Mouse (Mus musculus) midbrain, embryonic 11.5 days (tissue): ENCODE results near the gene Gm527. TPM values are rescaled to one million over a fixed set of nuclear protein-coding genes. Genes with fewer than 3 reads are reported as not detected.

ENCODE experiments used
- ATAC-seq: fragments of 200-750 bp; cut with Nextera tagmentation; 2 replicates; pipeline ENCODE4 v1.8.0; 2017; ENCODE audit warnings: moderate TSS enrichment, moderate library complexity; ENCODE audit not compliant: low FRiP score
- DNase-seq: peaks from one replicate; pipeline ENCODE4 v3.0.0; 2015; ENCODE audit warnings: low spot score; ENCODE audit errors: missing footprints
- H3K27ac ChIP-seq: fragments of 300-500 bp; sonication (generic); 2 replicates; pipeline ENCODE4 v1.5.1; 2014; ENCODE audit warnings: low read depth, low read length
- H3K27me3 ChIP-seq: fragments of 300-500 bp; sonication (generic); 2 replicates; pipeline ENCODE4 v1.6.1; 2014; ENCODE audit warnings: mild to moderate bottlenecking, low read length, moderate library complexity, mixed read lengths; ENCODE audit not compliant: control insufficient read depth, insufficient read depth
- H3K36me3 ChIP-seq: fragments of 300-500 bp; sonication (generic); 2 replicates; pipeline ENCODE4 v1.6.1; 2014; ENCODE audit warnings: mild to moderate bottlenecking, low read length, moderate library complexity, mixed read lengths; ENCODE audit not compliant: control insufficient read depth, insufficient read depth
- H3K4me1 ChIP-seq: fragments of 300-500 bp; sonication (generic); 2 replicates; pipeline ENCODE4 v1.6.1; 2014; ENCODE audit warnings: low read length; ENCODE audit not compliant: control insufficient read depth, insufficient read depth
- H3K4me2 ChIP-seq: fragments of 300-500 bp; sonication (generic); 2 replicates; pipeline ENCODE4 v1.6.1; 2014; ENCODE audit warnings: mild to moderate bottlenecking, moderate library complexity
- H3K4me3 ChIP-seq: fragments of 300-500 bp; sonication (generic); 2 replicates; pipeline ENCODE4 v1.5.1; 2014; ENCODE audit warnings: low read depth, low read length
- H3K9ac ChIP-seq: fragments of 300-500 bp; sonication (generic); 2 replicates; pipeline ENCODE4 v1.6.1; 2014; ENCODE audit warnings: low read length
- H3K9me3 ChIP-seq: fragments of 300-500 bp; sonication (generic); 2 replicates; pipeline ENCODE4 v1.6.1; 2016; ENCODE audit warnings: low read length; ENCODE audit not compliant: control insufficient read depth
- WGBS: fragments of 180-500 bp; shearing (Covaris S2); extraction: QIAGEN DNeasy Blood & Tissue Kit; methylation state at CpG from one replicate; pipeline ENCODE4 v1.1.7; 2014; 5-methylcytosine and 5-hydroxymethylcytosine counted together
- polyA plus RNA-seq: library from polyadenylated mRNA; unstranded; fragments of >200 nt; fragmentation: Nextera tagmentation; extraction: Ambion mirVana; gene quantifications from 2 replicates; pipeline ENCODE4 v1.2.1, GENCODE M21; 2014

The Gm527 gene
- 2.2 and 2.7 TPM in 2 replicates for polyA plus RNA-seq

DNA sequence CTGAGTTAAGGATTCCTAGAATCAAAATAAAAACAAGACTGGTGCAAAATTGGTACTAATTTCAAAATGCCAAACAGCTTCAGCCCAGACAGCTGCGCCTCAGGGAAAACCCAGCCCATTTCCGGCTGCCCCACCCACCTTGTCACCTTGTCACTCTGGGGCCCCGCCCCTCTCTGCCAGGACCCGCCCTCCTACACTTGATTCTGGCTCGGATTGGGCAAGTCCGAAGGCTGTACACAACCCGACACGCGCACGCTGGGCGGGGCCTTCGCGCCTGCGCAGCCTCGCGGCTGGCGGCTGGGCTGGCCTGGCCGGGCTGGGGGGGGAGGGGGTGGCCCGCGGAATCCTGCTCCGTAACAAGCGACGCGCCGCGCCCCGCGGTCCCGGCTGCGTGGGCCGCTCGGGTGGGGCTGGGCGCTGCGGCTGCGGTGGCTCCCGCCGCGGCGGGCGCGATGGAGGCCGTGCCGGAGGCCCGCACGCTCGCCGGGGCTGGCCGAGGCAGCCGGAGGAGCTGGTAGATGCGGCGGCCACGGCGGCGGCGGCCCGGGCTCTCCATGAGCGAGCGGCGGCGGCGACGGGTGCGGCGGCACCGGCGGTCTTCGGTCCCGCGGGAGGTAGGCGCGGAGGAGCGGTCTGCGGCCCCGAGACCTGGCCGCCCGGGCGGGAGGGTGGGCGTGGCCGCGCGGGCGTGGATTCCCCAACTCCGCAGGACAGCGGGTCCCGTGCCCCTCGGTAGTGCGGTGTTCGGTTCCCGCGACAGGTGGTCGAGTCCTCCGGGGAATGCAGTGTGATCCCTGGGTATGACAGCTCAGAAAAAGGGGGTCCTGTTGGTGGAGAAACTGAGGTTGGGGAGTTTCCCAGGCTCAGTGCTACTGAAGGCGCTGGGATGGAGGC lies at the start of gene Gm527:
TSS of gene Gm527 (plus strand) at position 329 of the 894 bp plus-strand sequence.
- ATAC-seq = peak; percentile 100
- Histone ChIP-seq H3K4me1 (no peaks in the 10 kb centered on the region), H3K4me2 (peak within 1 kb of the TSS; percentile 84), H3K9ac (peak within 1 kb of the TSS; percentile 84), H3K9me3 (no peaks in the 10 kb centered on the region), H3K27me3 (no peaks in the 10 kb centered on the region), H3K27ac (peak within 1 kb of the TSS; percentile 20; the same call in 1 of the 2 replicates), H3K4me3 (peak within 1 kb of the TSS; percentile 81), H3K36me3 (no peaks in the 10 kb centered on the region)
- under 1% methylated on average over 51 of the region's 93 CpGs for WGBS
- DNase-seq = peak; percentile 99

DNA sequence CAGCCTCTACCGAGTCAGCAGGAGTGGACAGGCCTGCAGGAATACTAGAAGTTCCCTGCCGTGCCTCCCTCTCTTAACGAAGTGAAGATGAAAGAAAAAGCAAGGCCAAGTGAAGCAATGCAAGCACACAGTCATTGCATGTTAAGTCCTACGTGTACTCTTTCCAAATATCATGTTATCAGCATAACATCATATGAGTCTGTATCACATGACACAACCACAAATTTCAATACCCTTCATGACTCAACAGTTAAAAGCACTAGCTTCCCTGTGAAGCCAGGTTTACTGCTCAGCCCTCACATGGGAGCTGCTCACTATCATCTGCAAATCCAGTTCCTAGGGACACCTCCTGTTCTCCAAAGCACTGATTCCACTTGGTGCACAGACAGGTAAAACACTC lies 46.6 kb upstream of the Gm527 start:
- no peak for ATAC-seq
- Histone ChIP-seq H3K27ac (no peak overlapping the region), H3K9ac (no peak overlapping the region), H3K4me1 (no peaks in the 10 kb centered on the region), H3K4me2 (no peak overlapping the region), H3K27me3 (no peaks in the 10 kb centered on the region), H3K9me3 (no peaks in the 10 kb centered on the region), H3K36me3 (no peaks in the 10 kb centered on the region), H3K4me3 (no peak overlapping the region)
- no peak for DNase-seq
- WGBS = 52% methylated on average over 4 of the region's 4 CpGs

DNA sequence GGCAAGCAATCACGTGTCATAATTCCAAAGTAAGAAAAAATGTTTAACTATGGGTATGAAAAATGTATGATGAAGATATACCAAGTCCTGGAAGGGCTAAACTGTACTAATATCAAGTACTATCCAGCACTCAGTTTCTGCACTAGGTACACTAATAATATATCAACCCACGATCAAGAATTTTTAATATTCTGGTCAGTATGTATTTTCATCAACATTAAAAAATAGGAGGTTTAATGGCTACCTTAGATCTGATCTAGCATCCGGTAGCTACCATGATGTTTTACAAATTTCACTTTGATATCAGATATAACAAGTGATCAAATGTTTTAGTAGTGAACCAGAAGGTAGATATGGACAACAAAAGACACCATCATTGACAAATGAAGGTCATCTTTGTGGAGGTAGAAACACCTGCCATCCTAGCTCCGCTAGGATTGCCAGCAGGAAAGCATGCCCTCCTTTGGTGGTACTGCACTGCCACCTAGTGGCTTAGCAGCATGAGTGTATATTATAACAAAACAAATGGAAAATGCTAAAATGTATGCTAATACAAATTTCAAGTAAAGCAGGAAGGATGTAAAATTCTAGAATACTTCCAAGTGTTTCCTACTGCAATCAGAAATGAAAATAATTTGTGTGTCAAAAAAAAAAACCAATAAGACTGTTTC lies 20.5 kb upstream of the Gm527 start:
- H3K27ac ChIP-seq = no peak overlapping the region
- no peaks in the 10 kb centered on the region for H3K36me3 ChIP-seq
- H3K4me3 ChIP-seq = no peak overlapping the region
- ATAC-seq = peak; percentile 74; the same call in 1 of the 2 replicates
- H3K27me3 ChIP-seq = no peaks in the 10 kb centered on the region
- H3K9me3 ChIP-seq = no peaks in the 10 kb centered on the region
- peak; percentile 88 for DNase-seq
- no peaks in the 10 kb centered on the region for H3K4me1 ChIP-seq
- H3K9ac ChIP-seq = no peak overlapping the region
- H3K4me2 ChIP-seq = no peak overlapping the region
- 50% methylated on average over 4 of the region's 4 CpGs for whole genome bisulfite sequencing

DNA sequence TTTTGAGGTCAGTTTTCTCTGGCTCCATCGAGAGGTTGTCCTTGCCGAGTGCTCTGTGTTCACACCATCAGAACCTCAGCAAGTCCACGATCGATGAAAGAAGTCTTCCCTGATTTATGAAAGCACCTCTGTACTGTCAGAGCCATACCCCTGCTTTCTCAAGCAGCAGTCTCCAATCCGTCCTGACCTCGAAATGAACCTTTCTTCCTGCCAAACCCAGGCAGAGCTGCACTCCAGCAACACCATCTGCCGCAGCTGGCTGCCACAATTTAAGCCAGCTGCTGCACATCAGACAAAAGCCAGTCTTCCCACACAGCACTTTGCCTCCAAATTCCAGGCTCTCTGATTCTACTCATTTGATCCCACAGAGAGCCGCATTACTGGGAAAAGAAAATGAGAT lies 15.2 kb upstream of the Gm527 start:
- DNase-seq (peak; percentile 90), ATAC-seq (no peak)
- H3K36me3 ChIP-seq = no peaks in the 10 kb centered on the region
- no peak overlapping the region for H3K4me2 ChIP-seq
- no peak overlapping the region for H3K27ac ChIP-seq
- WGBS = 70% methylated on average over 8 of the region's 8 CpGs
- H3K9ac ChIP-seq = no peak overlapping the region
- H3K27me3 ChIP-seq = no peaks in the 10 kb centered on the region
- H3K9me3 ChIP-seq = no peaks in the 10 kb centered on the region
- H3K4me3 ChIP-seq = no peak overlapping the region
- no peaks in the 10 kb centered on the region for H3K4me1 ChIP-seq

DNA sequence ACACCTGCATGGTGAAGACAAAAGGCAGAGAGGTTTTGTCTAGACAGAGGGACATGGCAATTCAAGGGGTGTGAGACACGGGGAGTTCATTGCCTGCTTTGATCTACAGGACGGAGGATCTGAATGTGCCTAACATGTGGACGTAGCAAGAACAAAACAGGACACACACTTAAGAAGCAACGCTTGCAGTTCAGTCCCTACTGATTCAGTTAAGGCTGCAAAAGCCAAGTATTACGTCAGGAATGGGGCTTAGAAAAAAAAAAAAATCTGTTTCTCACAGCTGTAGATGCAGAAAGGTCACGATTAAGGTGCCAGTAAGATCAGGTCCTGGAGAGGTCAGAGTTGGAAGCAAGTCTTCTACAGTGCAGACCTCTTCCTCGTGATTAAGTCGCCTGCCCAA lies 14.5 kb upstream of the Gm527 start:
- Histone ChIP-seq H3K9me3 (no peaks in the 10 kb centered on the region), H3K4me2 (no peak overlapping the region), H3K4me1 (no peaks in the 10 kb centered on the region), H3K4me3 (no peak overlapping the region), H3K27ac (no peak overlapping the region), H3K36me3 (no peaks in the 10 kb centered on the region), H3K9ac (no peak overlapping the region), H3K27me3 (no peaks in the 10 kb centered on the region)
- DNase-seq (no peak), ATAC-seq (no peak)
- WGBS = 72% methylated on average over 8 of the region's 8 CpGs

GRCm38 (mm10) chr12:64912996-64913395 lies 4.7 kb upstream of the Gm527 start:
- no peaks in the 10 kb centered on the region for H3K9me3 ChIP-seq
- no peak overlapping the region for H3K27ac ChIP-seq
- no peak overlapping the region for H3K4me3 ChIP-seq
- ATAC-seq (no peak), DNase-seq (no peak)
- no peak overlapping the region for H3K4me2 ChIP-seq
- H3K36me3 ChIP-seq = no peaks in the 10 kb centered on the region
- no peak overlapping the region for H3K9ac ChIP-seq
- no peaks in the 10 kb centered on the region for H3K4me1 ChIP-seq
- no peaks in the 10 kb centered on the region for H3K27me3 ChIP-seq
- 65% methylated on average over 6 of the region's 6 CpGs for WGBS

DNA sequence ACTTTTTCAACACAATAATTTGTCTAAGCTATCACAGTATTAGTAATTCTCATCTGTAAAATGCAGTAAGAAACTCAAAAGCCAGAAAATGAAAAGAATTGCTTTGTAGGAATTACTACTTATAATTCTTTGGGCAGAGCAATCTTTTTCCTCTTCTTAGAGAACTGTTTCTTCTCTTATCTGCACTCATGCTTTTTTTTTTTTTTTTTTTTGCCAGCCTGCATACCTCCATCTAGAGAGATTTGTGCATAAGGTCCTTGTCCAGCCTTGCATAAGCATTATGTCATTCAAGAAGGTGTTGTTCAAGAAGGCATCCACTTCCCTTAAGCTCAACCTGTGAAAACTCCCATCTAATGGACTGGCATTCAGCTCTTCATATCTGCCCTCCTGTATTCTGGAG lies 971 bp upstream of the Gm527 start:
- Histone ChIP-seq H3K9me3 (no peaks in the 10 kb centered on the region), H3K27ac (no peak overlapping the region), H3K9ac (no peak overlapping the region), H3K27me3 (no peaks in the 10 kb centered on the region), H3K36me3 (no peaks in the 10 kb centered on the region), H3K4me2 (no peak overlapping the region), H3K4me3 (no peak overlapping the region), H3K4me1 (no peaks in the 10 kb centered on the region)
- ATAC-seq = no peak
- DNase-seq = no peak

- Histone ChIP-seq H3K27ac (no peak overlapping the region), H3K36me3 (no peaks in the 10 kb centered on the region), H3K4me3 (no peak overlapping the region), H3K4me2 (no peak overlapping the region), H3K27me3 (no peaks in the 10 kb centered on the region), H3K9me3 (no peaks in the 10 kb centered on the region), H3K4me1 (no peaks in the 10 kb centered on the region), H3K9ac (no peak overlapping the region)
- no peak for DNase-seq
- 93% methylated on average over 2 of the region's 2 CpGs for WGBS
- ATAC-seq = no peak
Measured at GRCm38 (mm10) chr12:64937493-64937892, 19.8 kb downstream of the Gm527 start.

DNA sequence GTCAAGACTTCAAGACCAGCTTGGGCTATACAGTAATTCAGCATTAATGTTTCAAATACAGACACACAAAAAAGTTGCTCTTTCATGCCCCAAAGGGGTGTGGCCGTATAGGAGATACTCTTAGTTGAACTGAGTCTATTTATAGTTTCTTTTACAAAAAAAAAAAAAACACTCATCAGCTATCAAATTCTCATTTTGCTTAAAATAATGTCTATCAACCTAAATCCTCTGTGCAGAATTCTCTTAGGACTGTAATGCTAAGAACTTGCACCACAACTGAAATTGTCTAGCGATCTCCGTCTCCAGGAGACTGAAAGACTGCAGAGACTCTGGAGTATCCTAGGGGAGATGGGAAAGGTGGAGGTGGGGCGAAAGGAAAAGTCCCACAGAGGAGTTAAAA lies 46.9 kb downstream of the Gm527 start:
- Histone ChIP-seq H3K4me1 (peaks cover 8% of the 10 kb centered on the region; the same call in 1 of the 2 replicates), H3K27ac (no peak overlapping the region), H3K36me3 (no peaks in the 10 kb centered on the region), H3K4me2 (peak overlapping the region; percentile 74), H3K9me3 (no peaks in the 10 kb centered on the region), H3K4me3 (peak overlapping the region; percentile 89), H3K9ac (peak overlapping the region; percentile 63; the same call in 1 of the 2 replicates), H3K27me3 (no peaks in the 10 kb centered on the region)
- no peak for DNase-seq
- 26% methylated on average over 4 of the region's 4 CpGs for WGBS
- ATAC-seq = no peak
